Mouse (Mus musculus): ENCODE results near the gene Nupr1.

DNA sequence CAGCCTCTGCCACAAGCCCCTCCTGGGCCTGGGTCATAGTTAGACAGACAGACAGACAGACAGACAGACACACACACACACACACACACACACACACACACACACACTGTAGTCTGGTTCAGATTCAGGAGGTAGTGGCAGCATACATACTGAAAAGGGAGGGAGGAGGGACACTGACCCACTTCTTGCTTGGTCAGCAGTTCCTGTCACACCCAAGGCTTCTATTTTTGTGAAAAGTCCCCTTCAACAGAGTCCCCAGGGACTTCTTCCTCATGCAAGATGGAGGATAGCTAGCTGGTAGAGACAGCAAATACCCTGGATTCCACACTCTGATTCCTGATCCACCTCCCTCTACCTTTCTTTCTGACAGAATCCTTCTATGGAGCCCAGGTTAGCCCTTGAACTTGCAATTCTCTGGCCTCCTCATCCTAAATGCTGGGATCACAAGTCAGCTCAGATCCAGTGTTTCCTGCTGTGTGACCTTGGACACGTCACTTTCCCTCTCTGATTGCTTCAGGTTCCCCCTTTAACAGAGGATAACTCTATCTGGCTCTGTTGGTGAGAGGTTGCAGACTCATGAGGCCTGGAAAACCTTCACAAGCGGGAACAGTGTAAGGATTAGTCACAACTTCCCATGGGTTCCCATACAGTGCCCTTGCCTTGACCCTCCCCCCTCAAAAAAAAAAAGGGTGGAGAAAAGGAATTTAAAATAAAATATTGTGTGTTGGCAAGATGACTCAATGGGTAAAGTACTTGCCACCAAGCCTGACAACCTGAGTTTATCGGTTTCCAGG lies 4.7 kb downstream of the Nupr1 start:
- no peak for TF ChIP-seq CTCF (IDR thresholded peaks at IDR 0.05; ENCODE audit: insufficient read depth, low read depth, low read length)
- no peak for TF ChIP-seq POLR2A (IDR thresholded peaks at IDR 0.05; ENCODE audit: insufficient read depth, low read depth, low read length)
